ENCODE assay signal across 8 mouse cellular contexts in genomic region chr14:101946711-101947516, GRCm38 (mm10).
DNase-seq lines count a peak whose midpoint lies in the region; ATAC-seq and TF ChIP-seq lines count a peak whose summit lies in the region.

No protein-coding gene starts in this region.

- H3K4me2 ChIP-seq in liver, embryonic 11.5 days: no peak overlapping the region
- no peak overlapping the region for H3K4me2 ChIP-seq in intestine, embryonic 15.5 days (replicated peaks)
- peak overlapping the region; percentile 44 for H3K4me2 ChIP-seq in lung, embryonic 16.5 days (ENCODE audit: low read depth, low read length)

- 55% methylated on average over 21 of the region's 21 CpGs for WGBS in liver, embryonic 11.5 days
- 54% methylated on average over 21 of the region's 21 CpGs for WGBS in intestine, embryonic 15.5 days
- 39% methylated on average over 21 of the region's 21 CpGs for WGBS in lung, embryonic 16.5 days

- no peak for TF ChIP-seq POLR2A in embryonic fibroblast, embryonic 13.5 days (IDR thresholded peaks at IDR 0.05; ENCODE audit: low read depth, low read length)

- 0 out of 2 replicates have a peak, but pooled peaks have one; percentile 40 for ATAC-seq in liver, embryonic 11.5 days (replicated peaks; ENCODE audit: low FRiP score)
- peak; percentile 57; the same call in 1 of the 2 replicates for ATAC-seq in intestine, embryonic 15.5 days
- peak; percentile 72 for ATAC-seq in lung, embryonic 16.5 days (ENCODE audit: low read depth)

- no peak overlapping the region for H3K9ac ChIP-seq in liver, embryonic 11.5 days (ENCODE audit: low read depth, low read length)
- H3K9ac ChIP-seq in intestine, embryonic 15.5 days: no peak overlapping the region
- H3K9ac ChIP-seq in lung, embryonic 16.5 days (ENCODE audit: low read length): no peak overlapping the region

- no peak for DNase-seq in liver, embryonic 11.5 days (ENCODE audit: low spot score)
- DNase-seq in liver: no peak
- DNase-seq in adrenal gland, postnatal 36 days: peak; percentile 7 to 45
- peak; percentile 54 to 58 for DNase-seq in right cerebral cortex, adult 2 months (ENCODE audit: low spot score in 2 of 2)
- no peak for DNase-seq in thymus, adult 18-20 months

- 0 out of 2 replicates have a peak, but pooled peaks have one; percentile 9 for TF ChIP-seq CTCF in embryonic fibroblast, embryonic 13.5 days (IDR thresholded peaks at IDR 0.05; ENCODE audit: borderline replicate concordance, insufficient read depth, low read length)

- no peaks in the 10 kb centered on the region for H3K4me1 ChIP-seq in liver, embryonic 11.5 days (replicated peaks; ENCODE audit: control insufficient read depth, insufficient read depth, low read length)
- H3K4me1 ChIP-seq in embryonic fibroblast, embryonic 13.5 days (ENCODE audit: control insufficient read depth, insufficient read depth, low read length): no peaks in the 10 kb centered on the region
- H3K4me1 ChIP-seq in intestine, embryonic 15.5 days (replicated peaks): no peaks in the 10 kb centered on the region
- H3K4me1 ChIP-seq in lung, embryonic 16.5 days (replicated peaks; ENCODE audit: control insufficient read depth, insufficient read depth, low read length): no peaks in the 10 kb centered on the region

- H3K36me3 ChIP-seq in liver, embryonic 11.5 days (ENCODE audit: control insufficient read depth, insufficient read depth, low read length): no peaks in the 10 kb centered on the region
- no peaks in the 10 kb centered on the region for H3K36me3 ChIP-seq in intestine, embryonic 15.5 days
- no peaks in the 10 kb centered on the region for H3K36me3 ChIP-seq in lung, embryonic 16.5 days (ENCODE audit: control insufficient read depth, insufficient read depth, low read length)

- no peaks in the 10 kb centered on the region for H3K9me3 ChIP-seq in liver, embryonic 11.5 days (ENCODE audit: control insufficient read depth, low read length)
- no peaks in the 10 kb centered on the region for H3K9me3 ChIP-seq in intestine, embryonic 15.5 days
- H3K9me3 ChIP-seq in lung, embryonic 16.5 days (ENCODE audit: control insufficient read depth, low read length): no peaks in the 10 kb centered on the region

- H3K27ac ChIP-seq in liver, embryonic 11.5 days (ENCODE audit: low read depth, low read length): no peak overlapping the region
- no peak overlapping the region for H3K27ac ChIP-seq in embryonic fibroblast, embryonic 13.5 days (ENCODE audit: insufficient read depth, low read length)
- no peak overlapping the region for H3K27ac ChIP-seq in intestine, embryonic 15.5 days
- H3K27ac ChIP-seq in lung, embryonic 16.5 days (ENCODE audit: low read length): no peak overlapping the region

- H3K27me3 ChIP-seq in liver, embryonic 11.5 days (replicated peaks; ENCODE audit: control insufficient read depth, insufficient read depth, low read length): no peaks in the 10 kb centered on the region
- H3K27me3 ChIP-seq in intestine, embryonic 15.5 days (replicated peaks): no peaks in the 10 kb centered on the region
- peaks cover 2% of the 10 kb centered on the region; the same call in 1 of the 2 replicates for H3K27me3 ChIP-seq in lung, embryonic 16.5 days (ENCODE audit: control insufficient read depth, insufficient read depth, low read depth, low read length)

- H3K4me3 ChIP-seq in liver, embryonic 11.5 days (ENCODE audit: low read depth, low read length): no peak overlapping the region
- H3K4me3 ChIP-seq in embryonic fibroblast, embryonic 13.5 days (ENCODE audit: insufficient read depth, low read length): no peak overlapping the region
- H3K4me3 ChIP-seq in intestine, embryonic 15.5 days (replicated peaks): no peak overlapping the region
- H3K4me3 ChIP-seq in lung, embryonic 16.5 days (ENCODE audit: low read length): peak overlapping the region; percentile 32

Comparison
In these comparisons a context has a peak if more than half of its experiments do, and no peak if none do; other contexts are left out.
1. DNase-seq: peak in adrenal gland, postnatal 36 days (2 of 2) and right cerebral cortex, adult 2 months (2 of 2); none in liver, embryonic 11.5 days (single experiment), liver (single experiment) and thymus, adult 18-20 months (0 of 2).
2. Peak in every context shown above with its lines, with median percentiles within 50 percentile points of each other: ATAC-seq.